ENCODE assay signal across 19 mouse cellular contexts in the genomic region with DNA sequence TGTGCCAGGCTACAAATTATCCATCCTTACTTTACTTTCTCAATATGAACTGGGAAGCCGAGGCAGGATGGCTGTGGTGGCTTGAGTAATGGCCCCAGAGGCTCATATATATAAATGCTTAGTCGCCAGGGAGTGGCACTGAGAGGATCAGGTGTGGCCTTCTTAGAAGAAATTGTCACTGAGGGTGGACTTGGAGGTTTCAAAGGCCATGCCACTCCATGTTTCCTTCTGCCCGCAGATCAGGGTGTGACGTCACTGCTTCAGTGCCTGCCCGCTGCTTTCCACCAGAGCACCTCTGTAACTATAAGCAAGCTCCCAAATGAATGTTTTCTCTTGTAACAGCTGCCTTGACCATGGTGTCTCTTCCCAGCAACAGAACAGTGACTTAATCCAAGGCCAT. TPM values are rescaled to one million over a fixed set of nuclear protein-coding genes. Genes with fewer than 3 reads are reported as not detected.
DNase-seq lines count a peak whose midpoint lies in the region; ATAC-seq lines count a peak whose summit lies in the region.
"Had no signal": no experiment of that assay in that cellular context is flagged by ENCODE, and none has a peak within 500 bp of the region (broad histone marks: within the 10 kb centered on the region; RNA-seq: fewer than 3 reads in every experiment).

No protein-coding gene starts in this region.

- no peak overlapping the region for H3K9ac ChIP-seq in liver, embryonic 13.5 days
- H3K9ac ChIP-seq in liver, embryonic 12.5 days, result no peak overlapping the region
- no peak overlapping the region for H3K9ac ChIP-seq in intestine, embryonic 15.5 days
- no peak overlapping the region for H3K9ac ChIP-seq in forebrain, embryonic 16.5 days (replicated peaks; ENCODE audit: low read depth, low read length)
- H3K9ac ChIP-seq: embryonic facial prominence, embryonic 12.5 days; forebrain, embryonic 15.5 days; heart, embryonic 15.5 days; hindbrain, embryonic 14.5 days had no signal

- DNase-seq in adrenal gland, adult 2 months, result peak; percentile 21
- DNase-seq in adrenal gland, postnatal 10 days, result no peak
- DNase-seq in liver, embryonic 13.5 days, result no peak
- no peak for DNase-seq in lung, postnatal 4 days
- DNase-seq: cerebellum, adult 11 months; cerebellum, adult 8-10 months; embryo, embryonic 11 days; gastrocnemius, postnatal 10 days; heart, adult 2 months had no signal

- H3K4me1 ChIP-seq in liver, embryonic 13.5 days (replicated peaks), result 0 out of 2 replicates have a peak, but pooled peaks cover 4% of the 10 kb centered on the region
- no peaks in the 10 kb centered on the region for H3K4me1 ChIP-seq in liver, embryonic 12.5 days
- 0 out of 2 replicates have a peak, but pooled peaks cover 3% of the 10 kb centered on the region for H3K4me1 ChIP-seq in intestine, embryonic 15.5 days (replicated peaks)
- no peaks in the 10 kb centered on the region for H3K4me1 ChIP-seq in forebrain, embryonic 16.5 days (replicated peaks; ENCODE audit: control insufficient read depth, insufficient read depth, low read length)
- H3K4me1 ChIP-seq: embryonic facial prominence, embryonic 12.5 days; forebrain, embryonic 15.5 days; hindbrain, embryonic 10.5 days had no signal

- H3K4me3 ChIP-seq in liver, embryonic 13.5 days (replicated peaks), result no peak overlapping the region
- H3K4me3 ChIP-seq in liver, embryonic 12.5 days, result no peak overlapping the region
- no peak overlapping the region for H3K4me3 ChIP-seq in intestine, embryonic 15.5 days (replicated peaks)
- H3K4me3 ChIP-seq in forebrain, embryonic 16.5 days (replicated peaks; ENCODE audit: low read length), result no peak overlapping the region
- H3K4me3 ChIP-seq: embryonic facial prominence, embryonic 12.5 days; forebrain, embryonic 15.5 days; heart, adult 2 months; heart, embryonic 15.5 days; hindbrain, embryonic 10.5 days had no signal

- H3K4me2 ChIP-seq in liver, embryonic 13.5 days, result no peak overlapping the region
- H3K4me2 ChIP-seq in liver, embryonic 12.5 days, result no peak overlapping the region
- no peak overlapping the region for H3K4me2 ChIP-seq in intestine, embryonic 15.5 days (replicated peaks)
- H3K4me2 ChIP-seq in forebrain, embryonic 16.5 days (ENCODE audit: low read length), result no peak overlapping the region
- H3K4me2 ChIP-seq: embryonic facial prominence, embryonic 12.5 days; forebrain, embryonic 15.5 days; heart, embryonic 11.5 days; heart, embryonic 15.5 days; hindbrain, embryonic 14.5 days had no signal

- peaks cover 50% of the 10 kb centered on the region for H3K36me3 ChIP-seq in liver, embryonic 13.5 days
- peaks cover 60% of the 10 kb centered on the region for H3K36me3 ChIP-seq in liver, embryonic 12.5 days
- peaks cover 6% of the 10 kb centered on the region; the same call in 1 of the 2 replicates for H3K36me3 ChIP-seq in intestine, embryonic 15.5 days
- H3K36me3 ChIP-seq in forebrain, embryonic 16.5 days (ENCODE audit: control insufficient read depth, insufficient read depth), result no peaks in the 10 kb centered on the region; the same call in 1 of the 2 replicates

- whole genome bisulfite sequencing in liver, embryonic 13.5 days (ENCODE audit: insufficient replicate concordance), result 83% methylated on average over 5 of the region's 5 CpGs
- WGBS in liver, embryonic 12.5 days (ENCODE audit: insufficient replicate concordance), result 85% methylated on average over 5 of the region's 5 CpGs
- 85% methylated on average over 5 of the region's 5 CpGs for WGBS in intestine, embryonic 15.5 days
- WGBS in forebrain, embryonic 16.5 days, result 94% methylated on average over 5 of the region's 5 CpGs

- H3K9me3 ChIP-seq in liver, embryonic 13.5 days (replicated peaks), result no peaks in the 10 kb centered on the region
- H3K9me3 ChIP-seq in liver, embryonic 12.5 days (replicated peaks), result no peaks in the 10 kb centered on the region
- H3K9me3 ChIP-seq in intestine, embryonic 15.5 days, result no peaks in the 10 kb centered on the region
- H3K9me3 ChIP-seq in forebrain, embryonic 16.5 days (ENCODE audit: control insufficient read depth, low read length), result no peaks in the 10 kb centered on the region
- H3K9me3 ChIP-seq: embryonic facial prominence, embryonic 12.5 days; forebrain, embryonic 15.5 days; heart, embryonic 15.5 days; hindbrain, embryonic 10.5 days had no signal

- H3K27ac ChIP-seq in liver, embryonic 13.5 days, result no peak overlapping the region
- H3K27ac ChIP-seq in liver, embryonic 12.5 days, result no peak overlapping the region
- H3K27ac ChIP-seq in intestine, embryonic 15.5 days, result no peak overlapping the region
- no peak overlapping the region for H3K27ac ChIP-seq in forebrain, embryonic 16.5 days (ENCODE audit: low read length)
- H3K27ac ChIP-seq: embryonic facial prominence, embryonic 12.5 days; forebrain, embryonic 15.5 days; heart, adult 2 months; heart, embryonic 15.5 days; hindbrain, embryonic 10.5 days; hindbrain, embryonic 14.5 days had no signal

- no peaks in the 10 kb centered on the region for H3K27me3 ChIP-seq in liver, embryonic 13.5 days
- no peaks in the 10 kb centered on the region for H3K27me3 ChIP-seq in liver, embryonic 12.5 days (replicated peaks)
- no peaks in the 10 kb centered on the region for H3K27me3 ChIP-seq in intestine, embryonic 15.5 days (replicated peaks)
- H3K27me3 ChIP-seq in forebrain, embryonic 16.5 days (replicated peaks; ENCODE audit: control insufficient read depth, insufficient read depth, low read length), result no peaks in the 10 kb centered on the region
- H3K27me3 ChIP-seq: embryonic facial prominence, embryonic 12.5 days; forebrain, embryonic 15.5 days; heart, embryonic 15.5 days; Patski had no signal

- 0 out of 2 replicates have a peak, but pooled peaks have one; percentile 34 for ATAC-seq in liver, embryonic 13.5 days (ENCODE audit: low read depth)
- no peak for ATAC-seq in liver, embryonic 12.5 days
- peak; percentile 43; the same call in 1 of the 2 replicates for ATAC-seq in intestine, embryonic 15.5 days
- ATAC-seq in forebrain, embryonic 16.5 days, result no peak
- ATAC-seq: forebrain, embryonic 15.5 days; Patski had no signal

RNA-seq across cellular contexts. Expression of a gene that starts 33.1 kb away (rescaled TPM):
- total RNA-seq in adrenal gland, adult 2 months (2021), result 100 to 1,000 TPM; 171 to 203 TPM
- polyA plus RNA-seq in adrenal gland, adult 2 months (2012; rRNA removed), result 90.2 and 106 TPM in 2 replicates
- 100 to 1,000 TPM; 135 to 154 TPM for total RNA-seq in adrenal gland, postnatal 10 days (2021)
- 87.3 and 98.3 TPM in 2 replicates for polyA plus RNA-seq in liver, embryonic 13.5 days (2015; fragmentation: Nextera tagmentation; extraction: Ambion mirVana)
- 99.5 and 101 TPM in 2 replicates for polyA plus RNA-seq in liver, embryonic 12.5 days (2016; fragmentation: Nextera tagmentation; extraction: Ambion mirVana)
- polyA plus RNA-seq in intestine, embryonic 15.5 days (2015; fragmentation: Nextera tagmentation; extraction: Ambion mirVana), result 138 and 153 TPM in 2 replicates
- 138 and 146 TPM in 2 replicates for polyA plus RNA-seq in forebrain, embryonic 16.5 days (2015; fragmentation: Nextera tagmentation; extraction: Ambion mirVana)

Comparison
In these comparisons a context has a peak if more than half of its experiments do, and no peak if none do; other contexts are left out.
1. ATAC-seq: peak in liver, embryonic 13.5 days (single experiment) and intestine, embryonic 15.5 days (single experiment); none in liver, embryonic 12.5 days (single experiment) and forebrain, embryonic 16.5 days (single experiment).